Mouse (Mus musculus): ENCODE measurements at regions not wholly inside any gene's neighbourhood (a gene's known extent, or its start where the extent isn't known, plus 50 kb on each side); places are given as distances from the start of the nearest gene placed in this dataset.

DNA sequence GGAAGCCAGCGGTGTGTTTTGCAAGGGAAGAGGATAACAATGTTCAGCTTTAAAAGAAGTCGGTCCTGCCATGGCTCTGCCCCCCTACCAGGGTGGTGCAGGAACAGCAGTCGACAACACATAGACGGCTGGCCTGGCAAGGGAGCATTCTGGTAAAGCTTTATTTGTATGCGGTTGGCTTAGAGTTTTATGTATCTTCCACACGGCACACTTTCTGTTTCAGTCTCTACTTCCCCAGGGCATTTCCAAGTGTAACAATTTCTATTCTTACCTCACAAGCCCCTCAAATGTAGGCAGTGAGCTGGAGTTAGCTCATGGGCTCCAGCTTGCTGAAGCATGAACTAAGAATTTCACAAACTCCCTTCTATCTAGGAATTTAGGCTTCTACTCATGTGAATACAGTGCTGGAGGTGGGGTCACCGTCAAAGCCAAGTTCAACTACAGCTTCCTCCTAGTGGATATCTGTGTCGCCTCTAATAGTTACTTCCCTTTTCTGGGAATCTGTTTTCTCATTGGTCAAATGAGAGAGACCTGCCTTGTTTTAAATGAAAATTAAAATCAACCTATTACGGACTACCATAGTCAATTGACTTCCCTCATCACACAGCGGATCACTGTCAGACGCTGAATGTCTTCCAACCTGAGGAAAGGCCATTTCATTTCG lies 190.2 kb upstream of the Dynlrb2 start:
- in situ Hi-C loops (cut with MboI; ENCODE audit: low sequenced_read_pairs), result no loop called here

DNA sequence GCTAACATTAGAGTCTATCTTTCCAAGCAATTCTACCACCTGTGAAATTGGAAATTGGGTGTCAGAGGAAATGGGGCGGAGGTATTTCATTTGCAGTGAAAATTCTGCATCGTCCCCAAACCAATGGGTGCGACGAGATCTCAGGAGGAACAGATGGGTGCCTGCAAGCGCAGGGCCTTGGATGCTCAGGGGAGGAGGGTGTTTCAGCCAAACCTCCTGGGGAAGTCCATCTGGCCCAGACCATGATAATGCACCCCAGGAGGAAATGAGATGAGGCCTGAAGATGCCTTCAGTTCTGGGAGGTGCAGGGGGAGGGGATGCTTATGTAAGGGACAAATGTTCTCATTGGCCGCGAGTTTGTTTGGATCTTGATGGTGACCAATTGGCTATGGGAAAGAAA lies 205.9 kb upstream of the Dynlrb2 start:
- in situ Hi-C loops (cut with MboI; ENCODE audit: low sequenced_read_pairs), result no loop called here

DNA sequence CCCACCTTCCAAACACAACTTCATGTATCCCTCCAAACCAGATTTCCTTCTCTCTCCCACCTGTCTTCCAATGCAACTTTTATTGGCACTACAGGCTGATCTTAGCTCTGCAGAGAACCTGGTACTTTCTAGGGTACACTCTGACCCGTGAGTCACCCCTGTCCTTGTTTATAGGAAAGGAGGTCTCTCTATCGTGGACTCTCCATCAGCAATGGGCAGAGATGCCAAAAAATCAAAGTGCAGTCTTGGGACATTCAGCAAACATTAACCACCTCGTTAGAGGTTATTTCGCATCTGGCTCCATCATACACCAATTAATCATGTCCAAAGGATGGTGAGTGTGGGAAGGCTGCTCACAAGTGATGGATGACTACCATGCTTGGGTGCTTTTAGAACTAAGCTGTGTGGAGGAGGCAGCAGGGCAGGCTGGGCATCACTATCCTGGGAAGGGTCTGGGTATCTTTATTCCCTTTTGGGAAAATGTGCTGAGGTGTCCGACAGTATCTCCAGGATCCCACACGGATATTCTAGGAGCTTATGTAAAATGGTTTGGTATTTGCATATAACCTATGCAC lies 214.0 kb upstream of the Dynlrb2 start:
- in situ Hi-C loops (cut with MboI; ENCODE audit: low sequenced_read_pairs), result no loop called here

DNA sequence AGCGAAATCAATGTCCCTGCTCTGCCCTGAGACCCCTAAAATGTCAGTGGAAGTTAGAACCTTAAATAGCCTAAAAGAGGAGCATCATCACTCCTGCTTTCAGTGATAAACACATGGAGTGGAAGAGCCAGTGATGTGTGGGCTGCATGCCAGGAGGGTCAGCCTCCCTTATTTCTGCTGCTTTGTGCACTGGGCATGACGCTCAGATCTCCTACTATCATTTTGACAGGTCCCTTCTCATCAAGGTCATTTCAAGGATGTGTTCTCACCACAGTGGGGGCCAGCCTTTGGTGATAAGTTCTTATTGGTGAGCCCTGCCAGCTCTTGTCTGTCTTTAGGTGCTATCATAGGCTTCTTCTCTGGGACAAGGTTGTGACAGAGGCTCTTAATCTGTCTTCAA lies 215.5 kb upstream of the Dynlrb2 start:
- in situ Hi-C loops (cut with MboI; ENCODE audit: low sequenced_read_pairs), result no loop called here

GRCm38 (mm10) chr8:116283990-116284389 lies 220.8 kb upstream of the Dynlrb2 start:
- in situ Hi-C loops (cut with MboI; ENCODE audit: low sequenced_read_pairs), result no loop called here

- in situ Hi-C loops (cut with MboI; ENCODE audit: low sequenced_read_pairs), result no loop called here
Observed at GRCm38 (mm10) chr8:116282341-116282740, 222.4 kb upstream of the Dynlrb2 start.

DNA sequence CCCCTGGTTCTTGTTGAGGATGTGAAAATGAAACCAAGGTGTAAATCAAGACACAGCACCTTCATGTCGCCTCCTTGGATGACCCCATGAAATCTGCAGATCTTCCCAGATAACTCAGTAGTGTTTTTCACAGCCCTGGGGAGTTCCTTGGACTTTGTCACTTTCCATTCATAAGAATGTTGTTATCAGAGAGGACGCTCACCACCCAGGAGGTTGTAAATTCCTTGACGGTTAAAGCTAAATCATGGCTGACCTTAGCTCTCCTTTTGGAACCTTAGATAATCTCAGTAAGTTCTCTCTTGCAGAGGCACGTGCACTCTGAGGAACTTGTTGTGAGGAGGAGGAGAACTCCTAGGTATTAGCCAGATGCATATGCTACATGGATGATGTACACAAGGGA lies 229.8 kb upstream of the Dynlrb2 start:
- in situ Hi-C loops (cut with MboI; ENCODE audit: low sequenced_read_pairs), result no loop called here

DNA sequence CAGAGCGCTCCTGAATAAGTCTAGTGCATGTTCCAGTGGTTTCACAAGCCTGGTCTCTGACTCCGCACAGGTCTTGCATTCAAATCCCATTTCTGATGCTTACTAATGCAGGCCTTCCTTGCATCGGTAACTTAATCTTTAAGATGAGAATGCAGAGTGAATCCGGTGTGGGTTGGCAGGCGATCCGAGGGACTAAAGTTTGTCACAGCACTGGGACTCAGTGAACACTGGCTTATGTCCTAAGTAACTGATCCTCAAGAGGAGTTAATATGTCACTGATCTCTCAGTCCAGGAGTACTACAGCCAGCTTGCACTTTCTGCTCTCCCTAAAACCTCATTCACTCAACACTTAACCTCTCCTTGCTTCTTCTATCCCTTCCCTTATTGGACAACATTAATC lies 233.5 kb upstream of the Dynlrb2 start:
- in situ Hi-C loops (cut with MboI; ENCODE audit: low sequenced_read_pairs), result no loop called here

DNA sequence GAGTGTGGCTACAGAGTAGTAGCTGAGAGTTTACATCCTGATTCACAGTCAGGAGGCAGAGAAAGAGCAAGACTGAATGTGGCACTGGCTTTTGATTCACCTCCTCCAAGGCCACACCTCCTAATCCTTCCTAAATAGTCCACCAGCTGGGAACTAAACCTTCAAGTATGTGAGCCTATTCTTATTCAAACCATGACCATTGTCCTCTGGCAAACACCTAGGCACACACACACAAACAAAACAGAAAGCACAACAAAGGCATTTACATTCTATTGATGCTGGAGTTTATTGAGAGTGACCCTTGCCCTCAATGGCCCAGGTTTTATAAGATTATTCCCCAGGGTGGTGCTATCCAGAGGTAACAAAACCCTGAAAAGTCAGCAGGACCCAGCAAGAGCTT lies 235.4 kb upstream of the Dynlrb2 start:
- in situ Hi-C loops (cut with MboI; ENCODE audit: low sequenced_read_pairs), result no loop called here

DNA sequence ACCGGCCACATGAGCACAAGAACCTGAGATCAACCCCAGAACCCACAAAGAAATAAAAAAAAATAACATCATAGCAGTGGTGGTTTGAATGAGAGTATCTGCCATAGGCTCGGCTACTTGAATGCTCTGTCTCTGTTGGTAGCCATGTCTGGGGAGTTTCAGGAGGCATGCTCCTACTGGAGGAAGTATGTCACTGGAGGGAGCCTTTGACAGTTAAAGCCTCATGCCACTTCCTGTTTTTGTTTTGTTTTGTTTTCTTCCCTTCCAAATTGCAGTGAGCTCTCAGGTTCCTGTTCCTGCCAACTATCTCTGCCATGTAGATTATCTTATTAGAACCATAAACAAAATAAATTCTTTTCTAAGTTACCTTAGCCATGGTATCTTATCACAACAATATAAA lies 236.1 kb upstream of the Dynlrb2 start:
- in situ Hi-C loops (cut with MboI; ENCODE audit: low sequenced_read_pairs), result no loop called here

GRCm38 (mm10) chr8:116268161-116268560 lies 236.6 kb upstream of the Dynlrb2 start:
- in situ Hi-C loops (cut with MboI; ENCODE audit: low sequenced_read_pairs), result no loop called here

DNA sequence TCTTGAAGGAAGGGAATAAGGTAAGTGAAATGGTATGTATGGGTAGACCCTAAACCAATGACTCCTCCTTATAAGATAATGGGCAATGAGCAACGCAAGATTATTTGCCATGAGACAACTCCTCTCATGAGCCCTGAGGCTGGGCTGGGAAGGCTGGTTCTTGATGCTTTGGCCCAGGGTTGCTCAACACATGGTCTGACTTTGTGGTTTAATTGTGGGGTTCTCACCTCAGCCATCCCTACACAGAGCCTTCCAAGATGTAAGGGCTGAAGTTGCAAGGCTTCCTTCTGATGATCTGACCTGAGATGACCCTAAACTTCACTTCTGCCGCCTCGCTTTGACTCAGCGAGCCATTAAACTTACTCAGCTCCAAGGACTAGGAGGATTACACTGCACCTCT lies 237.8 kb upstream of the Dynlrb2 start:
- in situ Hi-C loops (cut with MboI; ENCODE audit: low sequenced_read_pairs), result no loop called here

- in situ Hi-C loops (cut with MboI; ENCODE audit: low sequenced_read_pairs), result no loop called here
Observed at GRCm38 (mm10) chr8:116265591-116265990, 239.2 kb upstream of the Dynlrb2 start.

DNA sequence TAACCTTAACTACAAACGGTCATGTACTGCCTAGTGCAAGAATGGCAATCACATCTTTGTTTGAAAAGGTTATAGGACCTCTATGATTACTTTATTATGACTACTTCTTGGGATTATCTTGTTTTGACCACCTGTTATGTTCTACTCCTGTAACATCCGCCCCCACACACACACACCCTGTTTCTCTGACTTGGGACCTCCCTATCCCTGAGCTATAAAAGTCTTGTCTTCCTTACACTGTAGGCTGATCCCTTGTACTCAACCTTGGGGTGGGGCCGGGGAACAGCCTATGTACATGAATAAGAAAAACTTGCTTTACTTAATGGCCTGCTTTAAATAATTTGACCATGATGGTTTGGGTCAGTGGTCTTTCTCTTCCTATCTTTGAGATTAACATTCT lies 240.7 kb upstream of the Dynlrb2 start:
- in situ Hi-C loops (cut with MboI; ENCODE audit: low sequenced_read_pairs), result no loop called here

GRCm38 (mm10) chr8:116261286-116261685 lies 243.5 kb upstream of the Dynlrb2 start:
- in situ Hi-C loops (cut with MboI; ENCODE audit: low sequenced_read_pairs), result no loop called here

DNA sequence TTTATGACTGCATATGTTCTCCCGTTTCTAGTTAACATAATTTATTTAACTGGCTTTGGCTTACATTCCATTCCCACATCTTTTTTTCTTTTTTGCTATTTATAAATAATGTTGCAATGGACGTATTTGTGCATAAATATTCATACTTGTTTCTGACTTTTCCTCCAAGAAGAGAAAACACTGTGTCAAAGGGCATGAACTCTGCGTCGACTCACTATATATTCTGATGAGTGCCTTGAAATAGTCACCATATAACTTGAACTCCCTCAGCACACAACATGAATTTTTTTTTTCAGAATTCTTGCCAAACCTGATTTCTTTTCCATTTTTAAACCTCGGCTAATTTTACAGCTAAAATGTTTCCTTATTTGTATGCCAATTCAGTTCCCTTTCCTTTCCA lies 249.4 kb upstream of the Dynlrb2 start:
- in situ Hi-C loops (cut with MboI; ENCODE audit: low sequenced_read_pairs), result no loop called here

GRCm38 (mm10) chr8:116252455-116253216 lies 252.1 kb upstream of the Dynlrb2 start:
- in situ Hi-C loops (cut with MboI; ENCODE audit: low sequenced_read_pairs), result no loop called here

DNA sequence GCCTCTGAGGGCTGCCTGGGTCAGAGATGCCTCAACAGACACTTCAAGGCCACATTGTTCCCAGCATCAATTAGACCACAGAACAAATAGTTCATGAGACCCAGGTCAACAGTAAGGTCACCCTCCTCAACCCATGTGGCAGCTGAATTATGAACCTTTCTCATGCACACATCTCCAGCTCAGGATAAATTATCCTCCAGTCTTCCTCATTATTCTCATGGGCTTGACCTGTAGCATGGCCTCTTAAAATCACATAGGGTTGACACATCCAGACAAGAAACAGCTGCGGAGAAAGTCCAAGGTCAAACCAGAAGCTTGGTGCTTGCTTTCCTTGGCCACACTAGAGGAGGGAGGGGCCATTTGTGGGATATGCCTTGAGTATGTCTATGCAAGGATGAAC lies 256.4 kb upstream of the Dynlrb2 start:
- in situ Hi-C loops (cut with MboI; ENCODE audit: low sequenced_read_pairs), result no loop called here

GRCm38 (mm10) chr8:116243493-116243892 lies 261.3 kb upstream of the Dynlrb2 start:
- in situ Hi-C loops (cut with MboI; ENCODE audit: low sequenced_read_pairs), result no loop called here

- in situ Hi-C loops (cut with MboI; ENCODE audit: low sequenced_read_pairs), result no loop called here
Observed at GRCm38 (mm10) chr8:116242972-116243371, 261.8 kb upstream of the Dynlrb2 start.

DNA sequence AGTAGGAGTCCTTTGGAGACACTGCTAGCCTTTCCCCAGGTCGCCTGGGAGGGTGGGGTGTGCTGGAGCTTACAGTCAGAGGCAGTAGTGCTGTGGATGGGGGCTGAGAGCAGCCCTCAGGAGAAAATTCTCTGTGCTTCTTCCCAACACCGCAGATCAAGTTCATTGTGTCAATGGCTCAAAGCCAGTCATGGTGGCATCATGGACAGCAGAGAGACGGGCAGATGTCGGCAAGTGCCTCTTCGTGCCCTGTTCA lies 262.9 kb upstream of the Dynlrb2 start:
- in situ Hi-C loops (cut with MboI; ENCODE audit: low sequenced_read_pairs), result no loop called here

GRCm38 (mm10) chr8:116241146-116241986 lies 263.4 kb upstream of the Dynlrb2 start:
- in situ Hi-C loops (cut with MboI; ENCODE audit: low sequenced_read_pairs), result no loop called here

All from CH12F3 (cell line).